Mouse (Mus musculus): ENCODE data around the gene Fgf5.

DNA sequence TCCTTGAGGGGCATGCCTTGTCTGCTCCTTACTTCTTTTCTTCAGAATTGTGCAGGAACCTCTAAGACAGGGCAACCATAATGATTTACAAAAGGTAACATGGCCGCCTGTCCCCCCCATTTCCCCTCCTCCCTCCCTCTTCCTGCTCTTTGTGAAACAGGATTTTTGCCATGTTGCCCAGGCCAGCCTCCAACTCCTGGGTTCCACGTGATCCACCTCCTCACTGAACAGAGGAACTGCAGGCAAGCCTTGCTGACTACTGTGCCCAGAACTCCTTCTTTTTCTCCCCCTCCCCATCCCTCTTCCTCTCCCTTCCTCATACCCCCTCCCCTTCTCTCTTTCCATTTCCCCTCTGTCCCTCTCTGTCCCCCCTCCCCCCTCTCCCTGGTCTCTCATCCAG lies 6.5 kb upstream of the Fgf5 start:
- TF ChIP-seq CTCF (IDR thresholded peaks at IDR 0.05; ENCODE audit: extremely low read depth, insufficient read depth, insufficient read length, insufficient replicate concordance) (no peak), POLR2A (IDR thresholded peaks at IDR 0.05; ENCODE audit: low read depth, low read length) (no peak)
